ENCODE assay signal across 23 mouse cellular contexts in genomic region chr10:13234503-13234902, GRCm38 (mm10). TPM values are rescaled to one million over a fixed set of nuclear protein-coding genes. Genes with fewer than 3 reads are reported as not detected.
"Had no signal": no experiment of that assay in that cellular context is flagged by ENCODE, and none has a peak within 500 bp of the region (broad histone marks: within the 10 kb centered on the region; RNA-seq: fewer than 3 reads in every experiment).

No protein-coding gene starts in this region.

- H3K4me3 ChIP-seq: hindbrain, embryonic 15.5 days; kidney, embryonic 15.5 days; left cerebral cortex, adult 2 months; liver, embryonic 13.5 days; megakaryocyte, embryonic 14.5 days; midbrain, embryonic 13.5 days; neural tube, embryonic 15.5 days had no signal

- H3K27me3 ChIP-seq: hindbrain, embryonic 15.5 days; kidney, embryonic 15.5 days; liver, embryonic 13.5 days; megakaryocyte, embryonic 14.5 days; midbrain, embryonic 13.5 days; neural tube, embryonic 15.5 days had no signal

- DNase-seq: kidney, adult 2 months; kidney, postnatal 25 days; liver; liver, embryonic 13.5 days; liver, postnatal 0 days; right cerebral cortex, adult 18-20 months; right cerebral cortex, postnatal 25 days; thymus, adult 2 months; thymus, postnatal 25 days had no signal

- H3K4me1 ChIP-seq: neural tube, embryonic 15.5 days had no signal

- H3K27ac ChIP-seq: hindbrain, embryonic 15.5 days; left cerebral cortex, adult 2 months; liver, embryonic 13.5 days; macrophage; midbrain, embryonic 13.5 days; neural tube, embryonic 15.5 days had no signal

- H3K4me2 ChIP-seq: hindbrain, embryonic 15.5 days; kidney, embryonic 15.5 days; liver, embryonic 13.5 days; midbrain, embryonic 13.5 days; neural tube, embryonic 15.5 days had no signal

- H3K36me3 ChIP-seq: hindbrain, embryonic 15.5 days; liver, embryonic 13.5 days; neural tube, embryonic 15.5 days had no signal

- H3K9ac ChIP-seq: hindbrain, embryonic 15.5 days; kidney, embryonic 15.5 days; liver, embryonic 13.5 days; liver, postnatal 0 days; midbrain, embryonic 13.5 days; neural tube, embryonic 15.5 days had no signal

- ATAC-seq: liver, postnatal 0 days; midbrain, embryonic 13.5 days had no signal

- H3K9me3 ChIP-seq: hindbrain, embryonic 15.5 days; kidney, embryonic 15.5 days; liver, embryonic 13.5 days; megakaryocyte, embryonic 14.5 days; midbrain, embryonic 13.5 days; neural tube, embryonic 15.5 days had no signal

RNA-seq across cellular contexts. Expression of gene Zc2hc1b, which starts 56.7 kb away (rescaled TPM):
- total RNA-seq: layer of hippocampus, postnatal 25 days; left cerebral cortex, adult 2 months; left cerebral cortex, postnatal 14 days; midbrain, postnatal 0 days had no signal
- polyA plus RNA-seq: hindbrain, embryonic 15.5 days; kidney, adult 2 months; kidney, embryonic 15.5 days; limb, embryonic 11.5 days; liver, embryonic 13.5 days; liver, postnatal 0 days; macrophage; midbrain, embryonic 13.5 days; midbrain, postnatal 0 days; neural tube, embryonic 11.5 days; neural tube, embryonic 15.5 days; small intestine, adult 2 months; thymus, adult 2 months; urinary bladder, adult 2 months had no signal
